Mouse (Mus musculus) C2C12 (cell line): ENCODE data around the gene Lamb3. TPM values are rescaled to one million over a fixed set of nuclear protein-coding genes. Genes with fewer than 3 reads are reported as not detected.

ENCODE experiments used
- H3K27me3 ChIP-seq: one replicate; pipeline ENCODE4 v1.6.1; 2011; ENCODE audit not compliant: control insufficient read depth, insufficient read depth, insufficient read length
- H3K36me3 ChIP-seq: one replicate; pipeline ENCODE4 v1.6.1; 2011; ENCODE audit not compliant: control insufficient read depth, insufficient read depth
- H3K4me3 ChIP-seq: one replicate; pipeline ENCODE4 v1.5.1; 2011; ENCODE audit warnings: mild to moderate bottlenecking, control low read depth; ENCODE audit not compliant: poor library complexity, insufficient read depth, severe bottlenecking
- H3K79me2 ChIP-seq: one replicate; pipeline ENCODE4 v1.6.1; 2011; ENCODE audit not compliant: control insufficient read depth, insufficient read depth
- H3K79me3 ChIP-seq: one replicate; pipeline ENCODE4 v1.6.1; 2011; ENCODE audit warnings: low read depth, control low read depth
- H3ac ChIP-seq: one replicate; pipeline ENCODE3; 2011; ENCODE audit warnings: low read depth; ENCODE audit not compliant: control insufficient read depth, insufficient read length
- CEBPB ChIP-seq: IDR thresholded peaks from one replicate; pipeline ENCODE4 v1.6.1; 2011; ENCODE audit warnings: low read depth, mild to moderate bottlenecking, control low read depth, moderate library complexity
- CTCF ChIP-seq: IDR thresholded peaks from one replicate; pipeline ENCODE4 v1.5.1; 2011; ENCODE audit not compliant: control insufficient read depth, insufficient read depth, insufficient read length
- FOSL1 ChIP-seq: IDR thresholded peaks from one replicate; pipeline ENCODE4 v1.8.0; 2011; ENCODE audit warnings: mild to moderate bottlenecking, low read length; ENCODE audit not compliant: poor library complexity, insufficient read depth, severe bottlenecking
- MAX ChIP-seq: IDR thresholded peaks from one replicate; pipeline ENCODE4 v1.6.1; 2011; ENCODE audit warnings: mild to moderate bottlenecking, control low read depth
- MYOD1 ChIP-seq: IDR thresholded peaks from one replicate; pipeline ENCODE4 v1.6.1; 2011; ENCODE audit warnings: low read depth; ENCODE audit not compliant: control insufficient read depth, insufficient read length
- MYOG ChIP-seq: IDR thresholded peaks from one replicate; pipeline ENCODE4 v1.6.1; 2011; ENCODE audit not compliant: control insufficient read depth, insufficient read length; ENCODE audit errors: extremely low read depth
- USF1 ChIP-seq: IDR thresholded peaks from one replicate; pipeline ENCODE4 v1.6.1; 2011; ENCODE audit warnings: low read depth, mild to moderate bottlenecking, control low read depth, moderate library complexity
- polyA plus RNA-seq: library from polyadenylated mRNA; unstranded; fragments of >200 nt; fragmentation: generic; extraction: Trizol; gene quantifications from one replicate; pipeline ENCODE4 v1.2.1, GENCODE M21; 2012; ENCODE audit warnings: missing spikeins

Gene Lamb3
- polyA plus RNA-seq, 1 experiment: 5.3 TPM

DNA sequence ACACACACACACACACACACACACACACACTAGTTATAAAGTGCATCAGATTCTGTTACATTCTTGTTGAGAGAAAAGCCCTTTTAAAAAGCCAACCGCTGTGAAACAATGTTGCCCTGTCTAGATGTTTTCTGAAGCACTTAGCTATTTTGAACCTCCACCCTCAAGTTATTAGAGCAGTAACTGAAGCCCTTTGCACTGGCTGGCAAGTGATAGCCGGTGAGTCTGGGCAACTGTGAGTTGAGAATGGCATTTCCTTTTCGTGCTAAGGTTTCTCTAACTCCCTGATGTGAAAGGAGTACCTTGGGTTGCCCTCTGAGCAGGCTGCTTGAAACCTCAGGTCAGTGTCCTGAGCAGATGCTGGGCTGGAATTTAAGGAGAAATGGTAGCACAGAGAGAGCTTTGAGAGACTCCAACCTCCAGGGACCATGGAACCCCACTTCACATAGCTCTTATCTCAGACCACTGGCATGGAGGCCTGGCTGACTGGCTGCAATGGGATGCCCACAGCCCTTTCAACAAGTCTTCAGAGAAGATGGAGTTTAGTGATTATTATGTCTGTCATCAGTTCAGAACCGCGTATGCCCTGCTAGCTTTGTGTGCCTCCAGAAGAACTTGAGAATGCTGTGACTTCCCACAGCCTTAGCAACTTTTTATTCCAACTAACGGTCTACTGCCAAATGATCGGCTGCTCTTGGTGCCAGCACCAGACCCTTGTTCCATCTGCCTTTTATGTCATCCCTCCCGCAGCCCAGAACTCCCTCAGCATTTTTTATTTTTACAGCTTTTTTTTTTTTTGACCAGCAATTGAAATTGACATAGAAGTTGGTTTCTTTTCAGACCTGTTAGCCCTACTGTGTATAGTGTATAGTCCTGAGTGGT is 55.8 kb downstream of the Lamb3 start:
- Histone ChIP-seq H3K36me3 (no peaks in the 10 kb centered on the region), H3ac (no peak overlapping the region), H3K79me3 (no peaks in the 10 kb centered on the region), H3K27me3 (no peaks in the 10 kb centered on the region), H3K79me2 (no peaks in the 10 kb centered on the region), H3K4me3 (no peak overlapping the region)
- TF ChIP-seq MYOD1 (no peak), FOSL1 (no peak), CTCF (no peak), MAX (no peak)

DNA sequence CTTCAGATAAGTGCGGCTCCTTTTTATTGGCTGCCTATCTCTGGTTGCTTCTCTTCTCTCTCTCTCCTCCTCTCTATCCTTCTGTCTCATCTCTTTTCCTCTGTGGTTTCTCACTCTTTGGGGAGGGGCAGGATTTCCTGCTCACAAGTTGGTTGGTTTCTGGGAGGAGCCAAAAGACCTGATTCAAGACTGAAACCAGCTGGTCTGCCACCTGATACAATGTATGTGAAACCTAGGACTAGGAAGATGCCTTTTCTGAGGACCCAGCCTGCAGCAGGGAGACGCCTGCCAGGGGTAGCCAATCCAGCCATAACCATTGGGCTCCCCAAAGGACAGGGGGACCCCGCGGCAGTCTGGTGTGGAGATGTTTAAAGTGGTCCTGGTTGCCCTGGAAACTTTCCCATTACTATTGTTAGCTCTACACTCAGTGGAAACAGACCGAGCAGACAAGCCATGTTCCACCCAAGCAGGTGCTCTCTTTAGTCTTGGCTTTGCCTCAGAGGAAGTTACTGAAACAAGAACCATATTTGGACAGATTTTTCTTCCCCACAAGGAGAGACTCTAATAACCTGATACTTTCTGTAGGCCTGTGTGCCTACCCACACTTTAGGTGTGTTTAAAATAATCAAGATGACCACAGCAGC is 56.6 kb downstream of the Lamb3 start, which contains the start of gene Hsd11b1:
Gene Hsd11b1, minus strand, starts transcription at position 121 of the 644 bp plus-strand sequence.
- Histone ChIP-seq H3K79me3 (no peaks in the 10 kb centered on the region), H3ac (no peak within 1 kb of the TSS), H3K36me3 (no peaks in the 10 kb centered on the region), H3K27me3 (no peaks in the 10 kb centered on the region), H3K79me2 (no peaks in the 10 kb centered on the region), H3K4me3 (no peak within 1 kb of the TSS)
- no peak for TF ChIP-seq FOSL1
- TF ChIP-seq USF1: no peak

DNA sequence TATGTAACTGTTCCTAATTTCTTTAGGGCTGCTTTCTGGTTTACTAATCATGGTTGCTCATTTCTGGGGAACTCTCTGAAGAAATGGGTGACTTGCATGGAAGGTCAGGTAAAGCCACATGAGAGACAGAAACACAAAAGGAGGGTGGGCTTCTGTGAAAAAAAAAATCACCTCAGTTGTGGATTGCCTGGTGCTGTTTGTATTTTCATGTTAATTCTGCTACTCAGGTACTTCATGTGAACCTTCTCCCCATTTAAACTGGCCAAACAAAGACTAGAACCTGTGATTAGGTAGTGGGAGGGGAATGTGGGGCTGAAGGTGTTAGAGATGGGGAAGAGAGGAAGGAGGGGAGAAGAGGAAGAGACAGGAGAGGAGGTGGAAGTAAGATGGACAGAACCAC is 58.2 kb downstream of the Lamb3 start:
- Histone ChIP-seq H3ac (no peak overlapping the region), H3K4me3 (no peak overlapping the region)

DNA sequence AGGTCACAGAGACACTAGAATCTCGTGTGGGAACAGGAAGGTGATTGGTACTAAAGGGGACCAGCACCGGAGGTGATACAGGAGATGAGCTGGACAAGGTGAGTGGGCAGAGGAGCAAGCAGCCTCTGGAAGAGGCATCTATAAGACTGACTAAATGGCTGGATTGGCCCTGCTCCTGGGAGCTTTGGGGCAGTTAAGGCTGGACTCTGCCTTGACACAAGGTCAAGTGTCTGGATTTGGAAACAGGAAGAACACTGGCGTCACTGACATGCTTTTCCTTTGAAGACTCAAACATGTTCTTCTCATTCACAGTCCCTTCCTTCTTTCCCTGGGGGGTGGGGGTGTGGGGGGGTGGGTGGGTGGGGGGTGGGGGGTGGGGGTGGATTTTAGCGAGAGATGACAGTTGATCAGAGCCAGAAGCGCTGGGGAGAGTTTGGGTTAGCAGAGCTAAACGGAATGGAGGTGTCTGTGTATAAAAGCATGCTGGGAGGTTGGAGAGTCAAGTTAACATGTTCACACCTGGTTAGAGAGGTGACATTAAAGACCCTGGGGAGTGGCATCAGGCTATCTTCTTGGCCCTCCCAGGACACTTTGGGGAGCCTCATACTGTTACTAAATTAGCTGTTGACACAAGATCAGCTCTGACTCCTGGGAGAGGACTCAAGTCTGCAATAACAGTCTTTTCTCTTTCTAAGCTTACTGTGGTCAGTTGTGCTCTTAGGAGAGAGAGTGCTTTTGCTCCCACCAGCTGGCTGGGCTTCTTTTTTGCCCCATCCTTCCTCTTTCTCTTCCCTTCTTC is 63.7 kb downstream of the Lamb3 start:
- TF ChIP-seq CTCF: no peak
- no peak for TF ChIP-seq USF1
- TF ChIP-seq MYOG: no peak
- Histone ChIP-seq H3K36me3 (no peaks in the 10 kb centered on the region), H3K79me2 (no peaks in the 10 kb centered on the region), H3K79me3 (no peaks in the 10 kb centered on the region), H3K4me3 (no peak overlapping the region), H3K27me3 (no peaks in the 10 kb centered on the region), H3ac (no peak overlapping the region)

More for the DNA sequence above, 58.2 kb downstream of the Lamb3 start:
- Histone ChIP-seq H3K79me2 (no peaks in the 10 kb centered on the region), H3K36me3 (no peaks in the 10 kb centered on the region), H3K27me3 (no peaks in the 10 kb centered on the region), H3K79me3 (no peaks in the 10 kb centered on the region)
- no peak for TF ChIP-seq MYOG
- TF ChIP-seq CTCF: no peak
- no peak for TF ChIP-seq FOSL1

DNA sequence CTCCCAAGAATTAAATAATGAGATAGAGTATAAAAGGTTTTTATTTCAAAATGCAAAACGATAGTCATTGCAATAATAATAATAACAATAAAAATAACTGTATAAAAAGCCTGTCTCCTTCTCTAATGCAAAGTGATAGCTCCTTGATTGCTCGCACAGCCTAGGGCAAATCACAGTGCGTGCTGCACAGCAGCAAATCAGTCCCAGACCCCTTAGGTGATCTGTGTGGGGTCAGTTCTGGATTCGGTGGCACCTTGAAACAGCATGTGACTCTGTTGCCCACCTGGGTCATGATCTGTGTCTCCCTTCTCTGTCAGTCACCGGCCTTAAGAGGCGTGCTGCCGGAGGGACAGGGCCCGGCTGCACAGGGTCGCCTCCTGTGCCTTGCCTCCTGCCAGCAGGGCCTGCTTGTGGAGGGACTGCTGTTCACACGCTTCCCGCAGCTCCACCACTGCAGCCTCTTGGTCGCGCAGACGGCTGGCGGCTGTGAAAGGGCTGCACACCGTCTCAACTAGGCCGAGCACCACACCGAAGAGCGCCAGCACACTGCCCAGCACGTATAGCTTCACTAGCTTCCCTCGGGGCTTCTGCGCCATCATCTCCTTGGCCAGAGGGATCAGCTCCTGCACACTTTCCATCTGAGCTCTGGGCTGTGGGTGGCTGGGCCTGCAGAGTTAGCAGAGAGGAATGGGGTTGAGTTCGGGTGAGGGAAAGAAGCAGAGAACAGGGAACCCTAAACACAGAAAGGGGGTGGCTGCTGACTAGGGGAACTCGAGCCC is 64.8 kb downstream of the Lamb3 start:
- Histone ChIP-seq H3ac (peak overlapping the region; percentile 81), H3K36me3 (no peaks in the 10 kb centered on the region), H3K79me3 (no peaks in the 10 kb centered on the region), H3K4me3 (peak overlapping the region; percentile 30), H3K27me3 (no peaks in the 10 kb centered on the region), H3K79me2 (no peaks in the 10 kb centered on the region)
- TF ChIP-seq CEBPB (no peak), MYOD1 (no peak), MAX (no peak), MYOG (no peak), CTCF (no peak), USF1 (no peak), FOSL1 (no peak)
